Mouse (Mus musculus) kidney, postnatal 4 days (tissue): ENCODE measurements around the gene Cdh5.

Experiments
- DNase-seq, 2 experiments: peaks; one replicate each; pipeline ENCODE4 v3.0.0; 2021; ENCODE audit warnings: mixed read lengths in 2 of 2

Cdh5 gene

GRCm38 (mm10) chr8:104140611-104141010, 39.2 kb downstream of the Cdh5 start:
- no peak for DNase-seq

- DNase-seq: no peak
These were observed 41.0 kb downstream of the Cdh5 start for GRCm38 (mm10) chr8:104142415-104142814.

GRCm38 (mm10) chr8:104143379-104143778, 42.0 kb downstream of the Cdh5 start:
- no peak for DNase-seq

- DNase-seq: peak in 1 of 2 experiments; percentile 19
These were observed 43.2 kb downstream of the Cdh5 start for GRCm38 (mm10) chr8:104144434-104145216.

- peak; percentile 92 for DNase-seq
These were observed 44.7 kb downstream of the Cdh5 start for GRCm38 (mm10) chr8:104145981-104146689.

- DNase-seq: no peak
These were observed 45.5 kb downstream of the Cdh5 start for GRCm38 (mm10) chr8:104146717-104147494.

GRCm38 (mm10) chr8:104147947-104148346, 46.5 kb downstream of the Cdh5 start:
- DNase-seq: no peak

GRCm38 (mm10) chr8:104160731-104161130, 59.3 kb downstream of the Cdh5 start:
- no peak for DNase-seq

GRCm38 (mm10) chr8:104169461-104169860, 68.0 kb downstream of the Cdh5 start:
- DNase-seq: no peak

- DNase-seq: peak; percentile 65 to 76
These were observed 69.0 kb downstream of the Cdh5 start, which contains the start of gene Bean1 for GRCm38 (mm10) chr8:104170118-104171049. Gene Bean1 (plus strand): TSS chr8:104170442.

- DNase-seq: no peak
These were observed 69.7 kb downstream of the Cdh5 start for GRCm38 (mm10) chr8:104171050-104171620.

- no peak for DNase-seq
These were observed 71.0 kb downstream of the Cdh5 start for GRCm38 (mm10) chr8:104172420-104172819.

GRCm38 (mm10) chr8:104175848-104176527, 74.6 kb downstream of the Cdh5 start:
- no peak for DNase-seq

- no peak for DNase-seq
These were observed 75.6 kb downstream of the Cdh5 start for GRCm38 (mm10) chr8:104177054-104177453.

- no peak for DNase-seq
These were observed 83.5 kb downstream of the Cdh5 start for GRCm38 (mm10) chr8:104184905-104185304.

GRCm38 (mm10) chr8:104186827-104187226, 85.4 kb downstream of the Cdh5 start:
- no peak for DNase-seq

- DNase-seq: no peak
These were observed 86.2 kb downstream of the Cdh5 start for GRCm38 (mm10) chr8:104187622-104188021.

- DNase-seq: no peak
These were observed 87.0 kb downstream of the Cdh5 start for GRCm38 (mm10) chr8:104188459-104188858.

GRCm38 (mm10) chr8:104190777-104191468, 89.5 kb downstream of the Cdh5 start:
- DNase-seq: no peak

- peak; percentile 58 to 64 for DNase-seq
These were observed 90.1 kb downstream of the Cdh5 start for GRCm38 (mm10) chr8:104191496-104191895.
